Mouse (Mus musculus) cerebellum, adult 11 months (tissue): Measurements from ENCODE around the gene Stat2.
"Not testable (repeated sequence)": the region's sequence is repeated elsewhere in the genome, so short reads cannot be mapped to it uniquely, and the experiment has no call there.

Source experiments
- DNase-seq: peaks from one replicate; pipeline ENCODE4 v3.0.0; 2022

Gene Stat2

DNA sequence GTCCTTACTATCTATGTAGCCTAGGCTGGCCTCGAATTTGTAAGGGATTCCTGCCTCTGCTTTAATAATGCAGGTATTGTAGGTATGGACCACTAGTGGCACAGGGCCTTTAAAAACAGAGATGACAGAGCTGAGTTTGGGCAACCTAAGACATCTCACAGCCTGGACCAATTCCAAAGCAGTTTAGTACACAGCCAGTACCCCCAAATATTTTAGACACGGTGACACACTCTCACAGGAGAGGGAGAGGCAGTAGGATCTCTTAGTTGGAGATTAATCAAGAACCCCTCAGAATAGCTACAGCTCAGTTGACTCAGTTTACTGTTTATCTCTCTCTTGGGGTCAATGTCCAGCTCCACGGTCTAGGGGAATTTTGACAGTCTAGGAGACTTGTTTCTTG is 32.0 kb downstream of the Stat2 start:
- no peak for DNase-seq

DNA sequence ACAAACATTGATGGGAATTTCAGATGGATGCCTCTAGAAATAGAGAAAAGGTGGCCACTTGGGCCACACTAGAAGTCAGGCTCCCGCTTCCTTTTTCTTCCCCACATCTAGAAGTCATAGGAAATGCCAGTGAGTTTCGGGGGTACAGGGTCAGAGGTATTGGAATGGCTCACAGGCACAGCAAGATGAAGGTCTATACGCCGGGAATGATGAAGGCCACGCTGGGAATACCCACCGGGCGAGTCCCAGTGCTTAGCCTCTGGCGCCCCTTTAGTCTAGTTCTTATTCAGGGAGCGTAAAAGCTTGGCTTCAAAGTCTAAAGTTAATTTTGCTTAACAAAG is 32.4 kb downstream of the Stat2 start:
- no peak for DNase-seq

DNA sequence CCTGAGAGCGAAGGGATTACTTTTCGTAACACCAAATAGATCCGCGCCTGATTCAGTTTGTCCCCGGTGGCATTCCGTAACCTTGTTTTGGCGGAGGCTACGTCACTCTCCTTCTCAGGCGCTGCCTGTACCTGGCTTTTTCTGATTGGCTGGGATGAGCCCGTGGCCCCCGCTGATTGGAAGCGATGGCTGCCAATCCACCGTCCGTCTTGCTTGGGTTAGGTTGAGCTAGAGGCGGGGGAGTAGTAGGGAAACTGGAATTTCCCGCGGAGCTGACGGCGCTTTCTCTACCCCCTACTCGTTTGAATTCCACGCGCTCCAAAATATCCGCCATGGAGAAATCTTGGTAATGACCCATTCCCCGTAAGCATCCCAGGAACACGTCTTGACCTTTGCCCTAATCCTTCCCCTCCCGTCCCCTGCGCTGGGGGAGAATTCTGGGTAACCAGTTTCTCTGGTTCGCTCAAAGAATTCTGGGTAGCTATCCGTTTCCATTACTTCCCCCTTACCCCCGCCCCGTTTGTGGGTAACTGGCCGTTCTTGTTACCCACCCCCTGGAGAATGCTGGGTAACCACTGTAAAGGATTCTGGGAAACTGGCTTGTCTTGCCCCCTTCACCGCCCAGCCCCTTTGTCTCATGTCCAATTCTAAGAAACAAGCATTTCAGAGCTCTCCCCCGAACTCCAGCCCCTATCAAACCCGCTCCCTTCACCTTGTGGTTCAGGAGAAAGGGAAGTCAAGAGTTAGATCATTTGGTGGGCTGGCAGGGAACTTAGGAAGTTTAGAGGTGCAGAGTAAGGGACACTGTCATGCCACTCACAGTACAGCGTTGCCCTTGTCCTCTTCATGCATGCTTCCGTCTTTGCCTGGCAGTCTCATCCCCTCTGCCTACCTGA is 33.0 kb downstream of the Stat2 start, which contains the start of gene Pan2:
Pan2 (plus strand) TSS at position 210 of the 896 bp plus-strand sequence.
- DNase-seq = peak; percentile 100

DNA sequence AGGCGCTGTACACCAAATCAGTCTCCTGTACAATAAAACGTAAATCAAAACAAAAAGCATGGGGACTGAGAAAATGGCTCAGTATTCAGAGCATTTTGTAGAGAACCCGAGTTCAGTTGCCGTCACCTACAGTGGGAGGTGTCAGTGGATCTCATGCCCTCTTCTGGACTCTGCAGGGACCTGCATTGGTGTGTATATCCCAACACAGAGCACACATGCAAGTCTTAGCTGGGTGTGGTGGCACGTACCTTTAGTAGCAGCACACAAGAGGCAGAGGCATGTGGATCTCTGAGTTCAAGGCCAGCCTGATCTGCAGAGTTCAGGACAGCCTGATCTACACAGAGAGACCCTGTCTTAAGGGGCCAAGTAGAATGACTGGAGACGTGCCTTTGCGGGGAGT is 39.3 kb downstream of the Stat2 start:
- DNase-seq = no peak

DNA sequence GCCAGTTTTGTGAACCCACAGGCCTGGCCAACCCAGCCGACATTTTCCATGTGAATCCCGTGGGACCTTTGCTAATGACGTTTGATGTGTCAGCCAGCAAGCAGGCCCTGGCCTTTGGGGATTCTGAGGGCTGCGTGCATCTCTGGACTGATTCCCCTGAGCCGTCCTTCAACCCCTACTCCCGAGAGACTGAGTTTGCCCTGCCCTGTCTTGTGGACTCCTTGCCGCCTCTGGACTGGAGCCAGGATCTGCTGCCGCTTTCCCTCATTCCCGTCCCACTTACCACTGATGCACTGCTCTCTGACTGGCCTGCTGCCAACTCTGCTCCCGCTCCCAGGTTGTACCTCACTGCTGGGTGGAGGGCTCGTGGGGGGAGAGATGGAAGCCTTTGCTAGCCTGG is 39.8 kb downstream of the Stat2 start:
- DNase-seq = peak; percentile 45

DNA sequence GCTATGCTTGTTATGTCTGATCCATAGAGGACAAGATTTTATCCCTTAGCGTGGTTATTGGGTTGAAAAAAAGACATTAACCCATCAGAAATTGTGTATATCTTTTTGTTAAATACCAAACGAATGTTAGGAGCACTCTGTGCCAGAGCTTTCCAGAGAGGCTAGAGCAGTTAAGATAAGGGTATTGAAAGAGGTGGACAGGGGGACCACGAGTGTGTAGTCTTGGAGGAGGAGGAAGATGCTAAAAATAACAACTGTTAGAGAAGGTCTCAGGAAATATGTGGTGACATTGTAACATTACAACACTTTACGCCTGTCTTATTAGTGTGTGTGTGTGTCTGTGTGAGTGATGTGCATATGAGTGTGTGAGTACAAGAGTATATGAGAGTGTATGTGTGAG is 40.5 kb downstream of the Stat2 start:
- no peak for DNase-seq

DNA sequence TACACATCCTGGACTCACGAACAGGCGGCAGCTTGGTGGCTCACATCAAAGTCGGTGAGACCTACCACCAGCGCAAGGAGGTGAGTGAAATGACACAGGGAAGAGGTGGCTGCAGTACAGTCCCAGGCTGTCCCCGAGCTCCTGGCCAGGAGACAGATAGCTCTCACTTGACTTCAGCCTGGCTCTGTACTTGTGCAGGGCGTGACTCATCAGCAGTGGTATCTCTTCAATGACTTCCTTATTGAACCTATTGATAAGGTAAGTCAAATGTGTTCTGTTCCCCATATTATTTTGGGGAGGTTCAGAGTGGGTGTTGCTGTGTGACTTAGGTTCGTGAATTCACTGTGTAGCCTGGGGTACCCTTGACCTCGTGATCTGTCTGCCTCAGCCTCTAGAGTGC is 45.2 kb downstream of the Stat2 start:
- no peak for DNase-seq

DNA sequence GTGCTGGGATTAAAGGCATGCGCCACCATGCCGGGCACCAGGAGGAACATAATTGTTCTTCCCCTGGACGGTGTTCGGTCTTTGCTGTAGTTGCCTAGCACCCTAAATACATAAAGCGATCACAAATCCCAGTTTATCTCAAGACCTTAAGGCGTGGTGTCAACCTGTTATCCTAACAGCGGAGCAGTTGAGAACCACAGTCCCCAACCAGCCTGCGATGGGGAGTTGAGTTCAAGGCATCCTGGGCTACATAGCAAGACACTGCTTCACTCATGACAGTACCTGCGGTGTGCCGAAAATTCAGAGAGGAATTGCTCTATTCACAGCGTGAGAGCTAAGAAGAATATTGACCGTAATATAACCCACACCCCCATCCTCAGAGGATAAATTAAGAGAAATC is 51.3 kb downstream of the Stat2 start:
- no peak for DNase-seq

DNA sequence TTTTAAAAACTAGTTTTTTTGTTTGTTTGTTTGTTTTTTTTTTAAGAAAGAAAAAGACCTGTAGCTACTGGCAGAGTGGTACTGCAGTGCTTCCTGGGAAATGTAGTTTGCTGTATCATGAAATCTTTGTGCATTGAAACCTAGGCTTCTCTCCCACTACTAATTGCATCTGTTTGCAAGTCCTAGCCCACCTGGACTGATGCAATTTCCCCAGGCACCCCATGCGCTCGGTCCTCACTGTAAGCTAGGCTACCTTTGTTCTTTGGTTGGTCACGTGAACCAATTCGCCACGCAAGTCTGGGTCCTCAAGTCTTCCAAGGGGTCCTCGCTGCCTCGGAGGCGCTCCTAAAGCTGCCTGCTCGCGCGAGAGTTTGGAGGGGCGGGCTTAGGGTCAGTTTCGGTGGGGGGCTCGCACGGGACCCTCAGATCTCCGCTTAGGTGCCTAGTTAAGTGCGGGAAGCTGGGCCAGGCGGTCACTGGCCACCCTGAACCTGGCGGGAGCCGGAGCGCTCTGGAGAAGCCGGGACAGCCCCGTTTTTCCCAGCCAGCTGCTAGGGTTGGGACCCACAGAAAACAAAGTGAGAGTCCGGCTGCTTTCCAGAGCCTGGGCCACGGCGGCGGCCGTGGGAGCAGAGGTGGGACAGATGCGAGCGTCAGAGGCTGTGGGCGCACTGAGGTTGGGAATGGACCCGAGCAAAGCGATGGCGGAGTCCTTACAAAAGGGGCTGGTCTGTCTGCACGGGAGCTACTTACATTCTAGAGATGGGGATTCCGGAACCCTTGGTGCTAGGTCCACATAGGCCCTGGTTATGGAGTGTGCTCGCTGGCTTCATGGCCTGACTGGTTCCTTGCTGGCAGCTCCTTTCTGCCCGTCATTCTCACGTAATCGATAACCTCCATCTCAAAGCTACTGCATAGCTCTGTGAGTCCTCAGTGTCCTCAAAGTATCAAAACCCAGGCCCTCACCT is 52.1 kb downstream of the Stat2 start, which contains the start of gene Cnpy2:
Cnpy2 (plus strand) TSS at position 319 of the 968 bp plus-strand sequence.
- DNase-seq = peak; percentile 69

DNA sequence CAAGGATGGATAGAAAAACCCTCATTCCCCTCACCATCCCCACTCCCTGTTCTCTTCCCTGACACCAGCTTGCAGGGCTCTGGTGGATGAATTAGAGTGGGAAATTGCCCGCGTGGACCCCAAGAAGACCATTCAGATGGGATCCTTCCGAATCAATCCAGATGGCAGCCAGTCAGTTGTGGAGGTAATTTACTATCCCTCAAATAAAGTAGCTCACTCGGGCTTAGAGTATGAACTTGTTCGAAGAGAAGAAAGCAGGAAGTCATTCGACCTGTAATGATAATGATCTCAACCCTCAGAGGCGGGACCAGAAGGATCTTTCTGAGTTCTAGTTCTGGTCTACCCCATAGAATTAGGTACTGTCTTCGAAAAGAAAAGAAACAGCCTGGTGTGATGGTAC is 53.2 kb downstream of the Stat2 start:
- no peak for DNase-seq

DNA sequence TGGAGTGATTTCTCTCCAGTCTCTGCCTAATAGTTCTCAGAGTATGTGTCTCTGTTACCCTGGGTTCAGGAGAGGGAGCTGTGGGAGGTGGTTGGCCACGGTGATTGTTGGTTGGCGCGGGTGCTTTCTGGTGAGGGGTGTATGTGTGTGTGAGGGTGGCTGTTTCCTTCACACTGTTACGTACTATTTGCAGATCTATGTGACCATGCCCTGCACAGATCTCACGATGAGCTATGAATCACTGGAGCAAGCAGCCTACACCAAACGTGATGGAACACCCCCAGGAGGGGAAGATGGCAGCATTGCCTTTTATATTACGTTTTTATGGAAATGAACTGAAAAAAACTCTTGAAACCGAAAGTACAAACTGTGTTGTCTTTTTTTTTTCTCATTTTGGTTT is 56.5 kb downstream of the Stat2 start:
- no peak for DNase-seq

DNA sequence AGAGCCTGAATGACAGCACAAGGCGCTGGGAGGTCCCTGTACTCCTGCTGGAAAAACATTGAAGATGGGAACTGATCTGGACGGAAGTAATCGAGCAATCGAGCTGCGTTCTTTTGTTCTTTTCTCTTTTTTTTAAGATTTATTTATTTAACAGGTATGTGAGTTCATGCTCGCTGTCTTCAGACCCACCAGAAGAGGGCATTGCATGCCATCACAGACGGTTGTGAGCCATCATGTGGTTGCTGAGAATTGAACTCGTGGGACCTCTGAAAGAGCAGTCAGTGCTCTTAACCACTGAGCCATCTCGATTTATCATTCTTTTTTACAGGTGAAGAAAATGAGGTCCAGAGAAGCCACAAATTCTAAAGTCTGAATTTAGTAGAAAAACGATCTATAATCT is 57.3 kb downstream of the Stat2 start:
- DNase-seq = no peak

DNA sequence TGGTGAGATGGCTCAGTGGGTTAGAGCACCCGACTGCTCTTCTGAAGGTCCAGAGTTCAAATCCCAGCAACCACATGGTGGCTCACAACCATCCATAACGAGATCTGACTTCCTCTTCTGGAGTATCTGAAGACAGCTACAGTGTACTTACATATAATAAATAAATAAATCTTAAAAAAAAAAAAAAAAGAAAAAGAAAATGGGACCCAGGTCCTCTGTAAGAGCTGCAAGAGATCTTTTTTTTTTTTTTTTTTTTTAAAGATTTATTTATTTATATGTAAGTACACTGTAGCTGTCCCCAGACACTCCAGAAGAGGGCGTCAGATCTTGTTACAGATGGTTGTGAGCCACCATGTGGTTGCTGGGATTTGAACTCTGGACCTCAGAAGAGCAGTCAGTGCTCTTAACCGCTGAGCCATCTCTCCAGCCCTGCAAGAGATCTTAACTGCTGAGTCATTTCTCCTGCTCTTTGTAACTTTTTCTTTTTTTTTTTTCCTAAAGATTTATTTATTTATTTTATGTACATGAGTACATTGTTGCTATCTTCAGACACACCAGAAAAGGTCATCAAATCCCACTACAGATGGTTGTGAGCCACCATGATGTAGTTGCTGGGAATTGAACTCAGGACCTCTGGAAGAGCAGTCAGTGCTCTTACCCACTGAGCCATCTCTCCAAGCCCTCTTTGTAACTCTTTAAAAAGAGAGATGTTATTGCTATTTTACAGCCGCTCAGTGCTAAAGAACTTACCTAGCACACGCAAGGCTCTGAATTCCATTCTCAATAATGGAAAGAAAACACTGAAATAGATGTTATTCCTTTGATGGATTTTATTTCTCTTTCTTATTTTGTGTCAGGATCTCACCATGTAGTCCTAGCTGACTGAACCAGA is 62.2 kb downstream of the Stat2 start:
- DNase-seq = not testable (repeated sequence)

DNA sequence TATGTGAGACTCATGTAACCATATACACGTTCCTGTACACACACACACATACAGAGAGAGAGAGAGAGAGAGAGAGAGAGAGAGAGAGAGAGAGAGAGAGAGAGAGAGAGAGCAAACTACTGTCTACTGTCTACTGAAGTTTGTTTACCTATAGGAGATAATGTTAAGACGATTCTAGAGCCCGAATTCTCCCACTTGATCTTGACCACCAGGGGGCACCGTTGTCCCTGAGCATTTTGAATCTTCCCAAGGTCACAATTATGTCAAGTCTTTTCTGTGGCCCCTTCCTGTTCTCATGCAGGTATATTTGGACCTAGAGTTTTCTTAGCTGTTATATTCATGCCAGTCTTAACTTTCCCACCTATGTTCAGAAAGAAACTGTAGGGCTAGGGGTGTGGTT is 65.2 kb downstream of the Stat2 start:
- peak; percentile 68 for DNase-seq

DNA sequence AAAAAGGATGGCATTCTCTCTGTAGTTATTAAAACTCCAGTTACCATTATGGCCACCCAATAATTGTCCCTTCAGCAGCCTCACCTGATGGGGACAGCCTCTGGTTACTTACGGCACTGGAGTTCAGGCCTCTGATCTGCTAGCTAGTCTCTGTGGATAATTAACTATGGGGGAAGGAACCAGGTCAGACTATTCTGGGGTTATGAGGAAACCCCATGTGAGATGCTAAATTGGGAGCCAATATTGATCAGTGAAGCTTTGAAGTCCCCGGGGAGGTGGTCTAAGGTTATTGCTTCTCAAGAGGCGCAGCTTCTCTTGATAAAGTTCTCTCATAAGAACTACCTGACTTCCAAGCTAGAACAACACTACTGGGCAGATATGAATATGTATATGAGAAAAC is 65.8 kb downstream of the Stat2 start:
- no peak for DNase-seq

DNA sequence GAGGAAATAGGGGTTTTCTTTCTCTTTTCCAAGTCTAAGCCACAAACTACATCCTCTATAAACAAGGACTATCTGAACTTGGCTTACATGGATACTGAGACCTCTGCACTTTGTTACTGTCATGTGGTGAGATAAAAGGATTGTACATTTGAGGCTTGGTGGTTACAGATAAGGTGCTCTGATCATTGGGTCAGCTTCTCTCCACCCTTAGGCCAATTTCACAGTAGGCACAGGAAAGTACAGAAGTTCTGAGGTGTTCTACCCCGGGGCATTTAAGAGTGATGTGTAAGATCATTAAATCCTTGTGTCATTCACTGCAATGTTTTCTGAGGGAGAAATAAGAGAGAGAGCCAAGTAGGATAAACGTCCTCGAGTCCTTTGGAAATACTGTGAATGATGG is 66.2 kb downstream of the Stat2 start:
- no peak for DNase-seq

DNA sequence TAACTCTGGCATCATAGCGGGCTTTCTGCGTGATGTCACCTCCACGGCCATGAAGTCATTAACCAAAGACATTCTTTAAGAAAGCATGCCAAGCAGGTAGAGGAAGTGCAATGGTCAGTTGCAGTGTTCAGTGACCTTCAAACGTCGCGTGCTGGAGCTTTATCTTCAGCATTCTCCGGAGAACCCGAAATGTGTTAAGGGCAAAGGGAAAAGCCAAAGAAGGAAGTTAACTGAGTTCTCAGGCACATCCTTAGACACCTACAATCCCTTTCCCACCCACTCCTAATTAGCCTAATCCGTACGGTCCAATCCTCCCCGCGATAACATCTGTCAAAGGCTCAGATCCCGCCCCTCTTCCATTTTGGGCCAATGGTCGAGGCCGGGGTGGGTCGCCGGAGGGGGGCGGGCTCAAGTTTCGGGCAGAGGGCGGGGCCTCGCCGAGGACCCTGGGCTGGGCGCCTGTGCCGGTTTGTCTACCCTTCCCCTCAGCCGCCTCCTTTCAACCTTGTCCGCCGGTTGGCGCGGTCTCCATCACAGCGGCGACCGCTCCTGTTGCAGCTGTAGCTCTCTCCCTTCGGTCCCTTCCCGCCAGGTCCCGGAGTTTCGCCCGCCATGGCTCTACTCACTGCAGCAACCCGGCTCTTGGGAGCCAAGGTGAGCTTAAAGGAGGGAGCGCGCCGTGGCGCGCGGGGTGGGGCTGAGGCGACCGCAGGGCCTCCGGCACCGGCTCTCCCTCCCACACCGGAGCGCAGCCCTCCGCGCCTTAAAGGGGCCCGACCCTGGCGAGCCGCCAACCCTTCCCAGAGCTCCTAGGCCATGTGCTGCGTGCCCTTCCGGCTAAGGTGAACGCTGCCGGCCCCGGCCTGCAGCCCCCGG is 67.2 kb downstream of the Stat2 start, which contains the start of gene Cs:
Cs (plus strand) TSS at position 429 of the 876 bp plus-strand sequence.
- DNase-seq = peak; percentile 95

DNA sequence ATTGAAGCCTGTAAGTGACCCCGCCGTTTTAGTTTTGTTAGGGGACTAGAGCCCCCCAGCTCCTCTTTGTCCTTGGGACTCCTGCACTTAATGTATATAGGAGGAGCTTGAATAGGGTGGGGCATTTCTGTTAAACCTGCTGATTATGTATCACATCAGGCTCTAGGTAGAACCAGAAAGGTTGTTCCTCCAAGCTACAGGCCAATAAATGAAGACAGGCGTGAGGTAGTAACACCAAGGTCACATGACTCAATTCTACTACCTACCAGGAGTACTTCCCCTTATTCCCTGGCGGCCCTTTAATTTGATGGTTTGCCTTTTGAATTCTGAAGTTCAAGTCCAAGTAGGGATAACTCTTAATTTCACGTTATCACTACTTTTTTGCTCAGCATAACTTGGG is 68.1 kb downstream of the Stat2 start:
- no peak for DNase-seq

DNA sequence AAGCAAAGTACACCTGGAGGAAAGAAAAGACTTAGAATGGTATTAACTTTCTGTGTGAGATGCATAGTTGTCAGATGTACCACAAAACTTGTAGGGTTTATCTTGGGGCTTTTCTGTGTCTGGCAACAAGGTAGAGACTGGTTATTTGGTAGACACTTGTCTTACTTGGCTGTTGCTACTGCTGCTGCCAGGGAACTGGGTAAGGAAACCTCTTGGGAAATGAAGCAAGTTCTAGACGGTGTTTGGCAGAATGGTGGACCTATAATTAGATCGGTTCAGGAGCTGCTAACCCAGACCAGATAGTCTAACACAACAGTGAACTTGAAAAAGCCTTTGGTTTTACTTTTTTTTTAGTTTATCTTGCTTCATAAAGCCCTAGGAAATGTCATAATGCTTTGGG is 68.6 kb downstream of the Stat2 start:
- no peak for DNase-seq

DNA sequence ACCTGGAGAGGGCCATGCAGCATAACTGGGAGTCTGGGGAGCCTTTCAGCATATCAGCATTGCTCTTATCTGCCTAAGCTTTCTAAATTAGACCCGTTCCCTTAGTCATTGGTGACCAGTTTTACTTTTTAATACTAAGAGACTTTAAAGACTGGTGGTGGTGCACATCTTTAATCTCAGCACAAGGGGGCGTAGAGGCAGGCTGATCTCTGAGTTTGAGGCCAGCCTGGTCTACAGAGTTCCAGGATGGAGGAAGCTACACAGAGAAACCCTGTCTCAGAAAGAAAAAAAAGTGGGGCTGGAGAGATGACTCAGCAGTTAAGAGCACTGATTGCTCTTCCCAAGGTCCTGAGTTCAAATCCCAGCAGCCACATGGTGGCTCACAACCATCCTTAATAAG is 69.9 kb downstream of the Stat2 start:
- no peak for DNase-seq
